Mouse (Mus musculus) C2C12 (cell line): Measurements from ENCODE around the gene Gm21304.

Experiments
- CTCF ChIP-seq: IDR thresholded peaks from one replicate; pipeline ENCODE4 v1.5.1; 2011; ENCODE audit not compliant: control insufficient read depth, insufficient read depth, insufficient read length
- MAX ChIP-seq: IDR thresholded peaks from one replicate; pipeline ENCODE4 v1.6.1; 2011; ENCODE audit warnings: mild to moderate bottlenecking, control low read depth

DNA sequence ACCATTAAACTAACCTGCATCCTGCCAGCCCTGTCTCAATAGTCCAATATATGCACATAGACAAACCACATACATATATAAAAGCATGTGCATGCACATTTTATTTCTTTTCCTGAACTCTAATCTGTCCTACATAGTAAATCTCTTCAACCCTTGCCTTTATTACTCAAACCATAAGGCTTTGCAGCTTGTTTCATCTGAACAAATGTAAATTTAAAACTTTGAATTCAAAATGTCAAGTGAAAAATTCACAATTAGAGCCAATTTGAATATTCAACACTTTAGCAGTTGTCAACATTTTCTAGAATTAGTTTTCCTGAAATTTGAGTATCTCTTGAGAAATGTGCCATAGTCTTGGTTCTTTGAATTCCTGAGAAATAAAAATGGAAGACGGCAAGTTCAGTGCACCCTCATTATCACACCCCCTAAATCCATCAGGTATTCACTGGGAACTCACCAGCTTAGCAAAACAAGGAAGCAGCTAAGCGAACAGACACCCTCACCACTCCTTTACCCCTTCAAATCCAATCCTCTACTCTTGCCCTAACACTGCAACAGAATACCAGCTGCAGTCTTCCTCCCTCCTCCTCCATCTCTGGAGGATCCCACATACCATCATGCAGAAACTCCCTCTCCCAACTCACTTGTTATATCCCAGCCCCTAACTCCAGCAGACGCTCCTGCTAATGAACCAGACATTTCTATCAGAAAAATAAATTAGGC, 42.1 kb downstream of the Gm21304 start:
- no peak for TF ChIP-seq CTCF
- TF ChIP-seq MAX = no peak
